Mouse (Mus musculus): ENCODE measurements at regions not wholly inside any gene's neighbourhood (a gene's known extent, or its start where the extent isn't known, plus 50 kb on each side); places are given as distances from the start of the nearest gene placed in this dataset.
A peak's percentile ranks its signal among the peaks of the same experiment; 100 is the strongest.

- Histone ChIP-seq H3K9me3 (replicated peaks; ENCODE audit: control insufficient read depth, low read length) (no peaks in the 10 kb centered on the region), H3K4me1 (ENCODE audit: control insufficient read depth, insufficient read depth, low read length) (peaks cover 56% of the 10 kb centered on the region), H3K4me3 (ENCODE audit: low read length) (peak overlapping the region; percentile 29), H3K36me3 (ENCODE audit: control insufficient read depth, insufficient read depth) (no peaks in the 10 kb centered on the region), H3K27me3 (ENCODE audit: control insufficient read depth, insufficient read depth, low read length) (no peaks in the 10 kb centered on the region), H3K4me2 (ENCODE audit: low read depth, low read length) (peak overlapping the region; percentile 58), H3K9ac (ENCODE audit: low read length) (peak overlapping the region; percentile 28), H3K27ac (ENCODE audit: low read length) (peak overlapping the region; percentile 96)
- peak; percentile 50 for ATAC-seq (replicated peaks; ENCODE audit: extremely low read depth, insufficient read depth, low FRiP score)
- under 1% methylated on average over 7 of the region's 7 CpGs for WGBS
These were observed 160.2 kb downstream of the Gm11361 start for GRCm38 (mm10) chr13:28417431-28417928.

- Histone ChIP-seq H3K27me3 (ENCODE audit: control insufficient read depth, insufficient read depth, low read length) (no peaks in the 10 kb centered on the region), H3K9me3 (replicated peaks; ENCODE audit: control insufficient read depth, low read length) (no peaks in the 10 kb centered on the region), H3K9ac (ENCODE audit: low read length) (peak overlapping the region; percentile 28), H3K4me2 (ENCODE audit: low read depth, low read length) (peak overlapping the region; percentile 58), H3K27ac (ENCODE audit: low read length) (peak overlapping the region; percentile 96), H3K36me3 (ENCODE audit: control insufficient read depth, insufficient read depth) (no peaks in the 10 kb centered on the region), H3K4me3 (ENCODE audit: low read length) (peak overlapping the region; percentile 29), H3K4me1 (ENCODE audit: control insufficient read depth, insufficient read depth, low read length) (peaks cover 56% of the 10 kb centered on the region)
- WGBS = 29% methylated on average over 8 of the region's 8 CpGs
- no peak for ATAC-seq (replicated peaks; ENCODE audit: extremely low read depth, insufficient read depth, low FRiP score)
These were observed 159.6 kb downstream of the Gm11361 start for GRCm38 (mm10) chr13:28416887-28417286.

- H3K9ac ChIP-seq (ENCODE audit: low read length) = peak overlapping the region; percentile 20; the same call in 1 of the 2 replicates
- peak overlapping the region; percentile 96 for H3K27ac ChIP-seq (ENCODE audit: low read length)
- peak overlapping the region; percentile 58 for H3K4me2 ChIP-seq (ENCODE audit: low read depth, low read length)
- no peaks in the 10 kb centered on the region for H3K27me3 ChIP-seq (ENCODE audit: control insufficient read depth, insufficient read depth, low read length)
- no peaks in the 10 kb centered on the region for H3K9me3 ChIP-seq (replicated peaks; ENCODE audit: control insufficient read depth, low read length)
- H3K4me3 ChIP-seq (ENCODE audit: low read length) = no peak overlapping the region
- H3K36me3 ChIP-seq (ENCODE audit: control insufficient read depth, insufficient read depth) = no peaks in the 10 kb centered on the region
- 14% methylated on average over 6 of the region's 6 CpGs for WGBS
- ATAC-seq (replicated peaks; ENCODE audit: extremely low read depth, insufficient read depth, low FRiP score) = no peak; the same call in 1 of the 2 replicates
- peaks cover 51% of the 10 kb centered on the region for H3K4me1 ChIP-seq (ENCODE audit: control insufficient read depth, insufficient read depth, low read length)
These were observed 158.9 kb downstream of the Gm11361 start for GRCm38 (mm10) chr13:28416231-28416630.

GRCm38 (mm10) chr13:28415769-28416168, 158.4 kb downstream of the Gm11361 start:
- Histone ChIP-seq H3K9ac (ENCODE audit: low read length) (peak overlapping the region; percentile 20; the same call in 1 of the 2 replicates), H3K27ac (ENCODE audit: low read length) (peak overlapping the region; percentile 96), H3K4me3 (ENCODE audit: low read length) (no peak overlapping the region), H3K4me1 (ENCODE audit: control insufficient read depth, insufficient read depth, low read length) (peaks cover 47% of the 10 kb centered on the region), H3K36me3 (ENCODE audit: control insufficient read depth, insufficient read depth) (no peaks in the 10 kb centered on the region), H3K27me3 (ENCODE audit: control insufficient read depth, insufficient read depth, low read length) (no peaks in the 10 kb centered on the region), H3K4me2 (ENCODE audit: low read depth, low read length) (peak overlapping the region; percentile 26; the same call in 1 of the 2 replicates), H3K9me3 (replicated peaks; ENCODE audit: control insufficient read depth, low read length) (no peaks in the 10 kb centered on the region)
- WGBS = 69% methylated on average over 1 of the region's 1 CpGs
- ATAC-seq (replicated peaks; ENCODE audit: extremely low read depth, insufficient read depth, low FRiP score) = no peak

GRCm38 (mm10) chr13:28410324-28410723, 153.0 kb downstream of the Gm11361 start:
- Histone ChIP-seq H3K4me3 (ENCODE audit: low read length) (no peak overlapping the region), H3K36me3 (ENCODE audit: control insufficient read depth, insufficient read depth) (no peaks in the 10 kb centered on the region), H3K27me3 (ENCODE audit: control insufficient read depth, insufficient read depth, low read length) (no peaks in the 10 kb centered on the region), H3K27ac (ENCODE audit: low read length) (no peak overlapping the region), H3K9ac (ENCODE audit: low read length) (no peak overlapping the region), H3K9me3 (replicated peaks; ENCODE audit: control insufficient read depth, low read length) (no peaks in the 10 kb centered on the region), H3K4me2 (ENCODE audit: low read depth, low read length) (no peak overlapping the region), H3K4me1 (ENCODE audit: control insufficient read depth, insufficient read depth, low read length) (0 out of 2 replicates have a peak, but pooled peaks cover 2% of the 10 kb centered on the region)
- 72% methylated on average over 2 of the region's 2 CpGs for WGBS
- no peak for ATAC-seq (replicated peaks; ENCODE audit: extremely low read depth, insufficient read depth, low FRiP score)

GRCm38 (mm10) chr13:28409609-28409902, 152.2 kb downstream of the Gm11361 start:
- Histone ChIP-seq H3K36me3 (ENCODE audit: control insufficient read depth, insufficient read depth) (no peaks in the 10 kb centered on the region), H3K9ac (ENCODE audit: low read length) (no peak overlapping the region), H3K27ac (ENCODE audit: low read length) (no peak overlapping the region), H3K4me2 (ENCODE audit: low read depth, low read length) (no peak overlapping the region), H3K9me3 (replicated peaks; ENCODE audit: control insufficient read depth, low read length) (no peaks in the 10 kb centered on the region), H3K27me3 (ENCODE audit: control insufficient read depth, insufficient read depth, low read length) (no peaks in the 10 kb centered on the region), H3K4me3 (ENCODE audit: low read length) (no peak overlapping the region), H3K4me1 (ENCODE audit: control insufficient read depth, insufficient read depth, low read length) (no peaks in the 10 kb centered on the region)
- WGBS = 77% methylated on average over 1 of the region's 1 CpGs
- ATAC-seq (replicated peaks; ENCODE audit: extremely low read depth, insufficient read depth, low FRiP score) = no peak

GRCm38 (mm10) chr13:28408868-28409608, 151.7 kb downstream of the Gm11361 start:
- 59% methylated on average over 7 of the region's 7 CpGs for WGBS
- ATAC-seq (replicated peaks; ENCODE audit: extremely low read depth, insufficient read depth, low FRiP score) = no peak
- H3K4me1 ChIP-seq (ENCODE audit: control insufficient read depth, insufficient read depth, low read length) = no peaks in the 10 kb centered on the region

GRCm38 (mm10) chr13:28400459-28400858, 143.1 kb downstream of the Gm11361 start:
- H3K27me3 ChIP-seq (ENCODE audit: control insufficient read depth, insufficient read depth, low read length) = no peaks in the 10 kb centered on the region
- H3K4me1 ChIP-seq (ENCODE audit: control insufficient read depth, insufficient read depth, low read length) = peaks cover 2% of the 10 kb centered on the region; the same call in 1 of the 2 replicates
- no peak overlapping the region for H3K9ac ChIP-seq (ENCODE audit: low read length)
- no peak for ATAC-seq (replicated peaks; ENCODE audit: extremely low read depth, insufficient read depth, low FRiP score)
- H3K9me3 ChIP-seq (replicated peaks; ENCODE audit: control insufficient read depth, low read length) = no peaks in the 10 kb centered on the region
- 50% methylated on average over 7 of the region's 7 CpGs for WGBS
- H3K36me3 ChIP-seq (ENCODE audit: control insufficient read depth, insufficient read depth) = no peaks in the 10 kb centered on the region
- no peak overlapping the region for H3K4me2 ChIP-seq (ENCODE audit: low read depth, low read length)
- H3K4me3 ChIP-seq (ENCODE audit: low read length) = no peak overlapping the region
- H3K27ac ChIP-seq (ENCODE audit: low read length) = no peak overlapping the region

More at GRCm38 (mm10) chr13:28408868-28409608, 151.7 kb downstream of the Gm11361 start:
- Histone ChIP-seq H3K4me3 (ENCODE audit: low read length) (no peak overlapping the region), H3K9ac (ENCODE audit: low read length) (no peak overlapping the region), H3K9me3 (replicated peaks; ENCODE audit: control insufficient read depth, low read length) (no peaks in the 10 kb centered on the region), H3K27me3 (ENCODE audit: control insufficient read depth, insufficient read depth, low read length) (no peaks in the 10 kb centered on the region), H3K27ac (ENCODE audit: low read length) (no peak overlapping the region), H3K36me3 (ENCODE audit: control insufficient read depth, insufficient read depth) (no peaks in the 10 kb centered on the region), H3K4me2 (ENCODE audit: low read depth, low read length) (no peak overlapping the region)

Measured in heart, embryonic 16.5 days (tissue).